8 mouse cellular contexts compared by ENCODE assay signal in the genomic region with DNA sequence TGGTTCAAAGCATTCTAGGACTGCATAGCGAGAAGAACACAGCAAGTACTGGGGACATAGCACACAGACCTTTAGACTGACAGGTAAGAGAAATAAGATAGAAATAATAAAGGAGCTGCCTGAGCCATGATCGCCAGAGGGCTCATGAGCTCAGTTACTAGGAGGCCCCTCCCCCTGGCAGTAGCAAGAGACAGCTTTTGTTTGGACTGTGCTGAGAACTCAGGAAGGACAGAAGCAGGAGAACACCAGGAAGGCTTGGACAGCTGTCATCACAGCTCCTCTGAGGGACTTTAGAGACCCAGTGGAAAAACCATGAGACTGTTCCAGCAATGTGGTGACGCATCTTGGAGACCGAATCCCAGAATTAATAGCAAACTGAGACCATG.
A peak's percentile ranks its signal among the peaks of the same experiment; 100 is the strongest.
DNase-seq lines count a peak whose midpoint lies in the region; ATAC-seq lines count a peak whose summit lies in the region.

No protein-coding gene starts in this region.

- no peaks in the 10 kb centered on the region for H3K9me3 ChIP-seq in embryonic facial prominence, embryonic 13.5 days
- H3K9me3 ChIP-seq in lung, embryonic 15.5 days = no peaks in the 10 kb centered on the region
- H3K9me3 ChIP-seq in stomach, embryonic 15.5 days = no peaks in the 10 kb centered on the region

- intact Hi-C loops in heart, postnatal 25 days (cut with DNase I) = no loop called here

- 0 out of 2 replicates have a peak overlapping the region, but pooled peaks have one; percentile 32 for H3K9ac ChIP-seq in embryonic facial prominence, embryonic 13.5 days
- no peak overlapping the region for H3K9ac ChIP-seq in lung, embryonic 15.5 days
- no peak overlapping the region for H3K9ac ChIP-seq in stomach, embryonic 15.5 days

- H3K36me3 ChIP-seq in embryonic facial prominence, embryonic 13.5 days = no peaks in the 10 kb centered on the region
- H3K36me3 ChIP-seq in lung, embryonic 15.5 days = no peaks in the 10 kb centered on the region
- no peaks in the 10 kb centered on the region for H3K36me3 ChIP-seq in stomach, embryonic 15.5 days

- peak overlapping the region; percentile 52 for H3K27ac ChIP-seq in embryonic facial prominence, embryonic 13.5 days
- H3K27ac ChIP-seq in lung, embryonic 15.5 days = 0 out of 2 replicates have a peak overlapping the region, but pooled peaks have one; percentile 1
- H3K27ac ChIP-seq in stomach, embryonic 15.5 days = no peak overlapping the region

- peak overlapping the region; percentile 39 for H3K4me2 ChIP-seq in embryonic facial prominence, embryonic 13.5 days
- no peak overlapping the region for H3K4me2 ChIP-seq in lung, embryonic 15.5 days
- H3K4me2 ChIP-seq in stomach, embryonic 15.5 days = no peak overlapping the region

- peaks cover 26% of the 10 kb centered on the region for H3K4me1 ChIP-seq in embryonic facial prominence, embryonic 13.5 days
- peaks cover 22% of the 10 kb centered on the region for H3K4me1 ChIP-seq in lung, embryonic 15.5 days
- H3K4me1 ChIP-seq in stomach, embryonic 15.5 days = peaks cover 11% of the 10 kb centered on the region

- no peak for ATAC-seq in embryonic facial prominence, embryonic 13.5 days (ENCODE audit: insufficient number of reproducible peaks, insufficient read depth, low FRiP score, low TSS enrichment, low read depth)
- 0 out of 2 replicates have a peak, but pooled peaks have one; percentile 27 for ATAC-seq in lung, embryonic 15.5 days (ENCODE audit: borderline replicate concordance, extremely low read depth, low FRiP score, low TSS enrichment)
- 0 out of 2 replicates have a peak, but pooled peaks have one; percentile 31 for ATAC-seq in stomach, embryonic 15.5 days (ENCODE audit: insufficient read depth, low FRiP score, low read depth)

- peak; percentile 12 for DNase-seq in kidney, adult 9 months
- DNase-seq in kidney, adult 8-10 months = no peak
- DNase-seq in heart, postnatal 25 days (ENCODE audit: low spot score) = peak; percentile 43
- no peak for DNase-seq in testis, postnatal 10 days (ENCODE audit: low spot score)
- DNase-seq in testis, postnatal 14 days (ENCODE audit: low spot score) = no peak

- no peak overlapping the region for H3K4me3 ChIP-seq in embryonic facial prominence, embryonic 13.5 days
- H3K4me3 ChIP-seq in lung, embryonic 15.5 days = no peak overlapping the region
- no peak overlapping the region for H3K4me3 ChIP-seq in stomach, embryonic 15.5 days (replicated peaks)

- WGBS in embryonic facial prominence, embryonic 13.5 days = 15% methylated on average over 4 of the region's 4 CpGs
- 33% methylated on average over 4 of the region's 4 CpGs for WGBS in lung, embryonic 15.5 days
- 46% methylated on average over 4 of the region's 4 CpGs for WGBS in stomach, embryonic 15.5 days

- peaks cover 11% of the 10 kb centered on the region for H3K27me3 ChIP-seq in embryonic facial prominence, embryonic 13.5 days
- 0 out of 2 replicates have a peak, but pooled peaks cover 3% of the 10 kb centered on the region for H3K27me3 ChIP-seq in lung, embryonic 15.5 days
- no peaks in the 10 kb centered on the region for H3K27me3 ChIP-seq in stomach, embryonic 15.5 days (replicated peaks)

Comparison
In these comparisons a context has a peak if more than half of its experiments do, and no peak if none do; other contexts are left out.
1. DNase-seq: peak in kidney, adult 9 months (single experiment) and heart, postnatal 25 days (single experiment); none in kidney, adult 8-10 months (0 of 2), testis, postnatal 10 days (single experiment) and testis, postnatal 14 days (single experiment).